Mouse (Mus musculus): ENCODE measurements at regions not wholly inside any gene's neighbourhood (a gene's known extent, or its start where the extent isn't known, plus 50 kb on each side); places are given as distances from the start of the nearest gene placed in this dataset.

DNA sequence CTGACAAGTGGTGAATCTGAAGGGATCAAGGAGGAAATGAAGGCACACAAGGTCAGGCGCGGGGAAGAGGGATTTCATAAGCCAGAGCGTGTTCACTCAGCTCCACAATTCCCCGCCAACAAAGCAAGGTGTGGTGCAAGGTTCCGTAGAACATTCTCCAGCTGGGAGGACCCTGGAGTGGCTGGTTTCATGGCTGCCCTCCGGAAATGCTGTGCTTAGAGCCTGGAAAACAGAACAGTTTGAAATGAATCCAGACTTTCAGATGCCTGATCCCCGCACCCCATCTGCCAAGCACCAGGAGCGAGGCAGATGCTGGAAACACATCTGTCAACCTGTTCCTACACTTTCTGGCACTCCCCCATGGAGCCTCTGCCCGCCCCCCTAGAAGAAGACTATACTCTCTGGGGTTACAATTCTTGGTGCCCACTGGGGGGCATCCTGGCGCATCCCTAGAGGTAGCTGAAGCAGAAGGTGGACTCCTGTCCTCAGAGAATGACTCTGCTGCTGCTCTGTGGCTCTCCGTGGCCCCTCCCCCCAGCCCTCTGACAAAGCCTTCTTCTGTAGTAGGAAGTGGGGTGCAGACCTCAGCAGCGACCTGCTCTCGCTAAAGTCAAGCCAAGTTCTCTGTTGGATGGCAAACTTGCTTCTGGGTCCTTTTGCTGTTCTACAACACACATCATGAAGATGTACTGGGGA, 54.5 kb upstream of the Mafb start:
- no peaks in the 10 kb centered on the region for H3K36me3 ChIP-seq (ENCODE audit: control insufficient read depth, insufficient read depth, low read length)
- H3K27me3 ChIP-seq (ENCODE audit: control insufficient read depth, insufficient read depth, low read length), result no peaks in the 10 kb centered on the region; the same call in 1 of the 2 replicates
- no peaks in the 10 kb centered on the region for H3K4me1 ChIP-seq (ENCODE audit: control insufficient read depth, insufficient read depth, insufficient read length, low read length)
- WGBS, result 17% methylated on average over 13 of the region's 13 CpGs
- no peak overlapping the region for H3K4me3 ChIP-seq (ENCODE audit: low read depth, low read length)
- H3K27ac ChIP-seq (ENCODE audit: insufficient read depth, low read depth, low read length), result no peak overlapping the region
- TF ChIP-seq CTCF (IDR thresholded peaks at IDR 0.05; ENCODE audit: extremely low read depth, insufficient read length, insufficient replicate concordance, low read depth, low read length), result no peak
- TF ChIP-seq POLR2A (IDR thresholded peaks at IDR 0.05; ENCODE audit: low read depth, low read length), result no peak

DNA sequence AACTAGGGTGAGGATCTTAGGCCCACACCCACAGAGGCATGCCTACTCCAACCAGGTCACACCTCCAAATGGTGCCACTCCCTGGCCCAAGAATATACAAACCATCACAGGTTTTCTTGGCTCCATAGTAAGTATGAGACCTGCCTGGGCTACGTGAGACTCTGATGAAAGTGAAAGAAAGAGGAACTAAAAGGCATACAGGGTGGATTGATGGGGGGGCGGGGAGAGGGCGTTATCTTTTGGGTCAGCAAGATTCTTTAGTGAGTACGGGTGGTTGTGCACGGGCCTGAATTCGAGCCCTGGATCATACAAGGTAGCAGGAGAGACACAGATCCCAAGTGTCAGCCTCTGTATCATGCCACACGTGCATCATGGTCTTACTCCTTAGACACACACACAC, 57.6 kb upstream of the Mafb start:
- TF ChIP-seq POLR2A (IDR thresholded peaks at IDR 0.05; ENCODE audit: low read depth, low read length) (no peak), CTCF (IDR thresholded peaks at IDR 0.05; ENCODE audit: extremely low read depth, insufficient read length, insufficient replicate concordance, low read depth, low read length) (no peak)
- WGBS, result 73% methylated on average over 7 of the region's 7 CpGs
- H3K36me3 ChIP-seq (ENCODE audit: control insufficient read depth, insufficient read depth, low read length), result no peaks in the 10 kb centered on the region
- H3K4me3 ChIP-seq (ENCODE audit: low read depth, low read length), result no peak overlapping the region
- no peaks in the 10 kb centered on the region for H3K4me1 ChIP-seq (ENCODE audit: control insufficient read depth, insufficient read depth, insufficient read length, low read length)
- H3K27me3 ChIP-seq (ENCODE audit: control insufficient read depth, insufficient read depth, low read length), result no peaks in the 10 kb centered on the region; the same call in 1 of the 2 replicates
- no peak overlapping the region for H3K27ac ChIP-seq (ENCODE audit: insufficient read depth, low read depth, low read length)

DNA sequence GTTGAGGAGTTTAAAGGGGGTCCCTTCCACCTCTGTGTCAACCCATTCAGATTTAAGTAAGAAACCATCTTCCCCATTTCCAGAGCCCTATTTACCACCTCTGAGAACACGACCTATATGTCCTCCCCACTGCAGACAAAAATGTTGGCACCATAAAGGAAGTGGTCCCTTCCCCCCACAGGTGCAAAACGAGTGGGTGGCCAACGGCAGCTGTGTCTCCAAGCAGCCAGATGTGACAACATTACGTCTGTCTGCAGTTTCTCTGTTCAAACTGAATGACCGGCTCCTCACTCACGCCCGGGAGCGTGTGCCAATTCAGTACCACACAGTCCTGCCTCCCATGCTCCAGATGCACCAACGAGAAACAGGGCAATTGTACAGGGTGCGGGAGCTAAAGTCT, 60.6 kb upstream of the Mafb start:
- Histone ChIP-seq H3K36me3 (ENCODE audit: control insufficient read depth, insufficient read depth, low read length) (no peaks in the 10 kb centered on the region), H3K27me3 (ENCODE audit: control insufficient read depth, insufficient read depth, low read length) (no peaks in the 10 kb centered on the region), H3K4me1 (ENCODE audit: control insufficient read depth, insufficient read depth, insufficient read length, low read length) (no peaks in the 10 kb centered on the region), H3K27ac (ENCODE audit: insufficient read depth, low read depth, low read length) (no peak overlapping the region), H3K4me3 (ENCODE audit: low read depth, low read length) (no peak overlapping the region)
- WGBS, result 63% methylated on average over 10 of the region's 10 CpGs
- TF ChIP-seq POLR2A (IDR thresholded peaks at IDR 0.05; ENCODE audit: low read depth, low read length), result no peak
- TF ChIP-seq CTCF (IDR thresholded peaks at IDR 0.05; ENCODE audit: extremely low read depth, insufficient read length, insufficient replicate concordance, low read depth, low read length), result no peak

DNA sequence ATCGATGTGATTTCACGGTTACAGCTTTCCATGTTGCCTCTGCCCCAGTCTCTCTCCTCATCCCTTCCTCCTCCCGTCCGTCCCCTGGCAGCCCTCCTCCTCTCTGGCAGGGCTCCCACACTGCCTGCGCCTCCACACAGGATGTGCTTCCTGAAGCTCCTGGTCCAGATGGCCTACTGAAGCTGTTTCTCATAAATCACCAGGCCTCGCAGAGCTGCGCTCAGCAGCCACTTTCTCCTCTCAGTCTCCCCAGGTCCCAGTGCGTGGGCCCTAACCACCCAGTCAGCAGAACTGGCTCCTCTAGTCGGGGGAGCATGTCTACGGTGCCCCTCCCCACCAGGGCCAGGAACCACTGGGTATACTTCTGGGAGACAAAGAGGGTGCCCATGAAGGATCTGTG, 66.4 kb upstream of the Mafb start:
- TF ChIP-seq POLR2A (IDR thresholded peaks at IDR 0.05; ENCODE audit: low read depth, low read length), result no peak
- TF ChIP-seq CTCF (IDR thresholded peaks at IDR 0.05; ENCODE audit: extremely low read depth, insufficient read length, insufficient replicate concordance, low read depth, low read length), result no peak

DNA sequence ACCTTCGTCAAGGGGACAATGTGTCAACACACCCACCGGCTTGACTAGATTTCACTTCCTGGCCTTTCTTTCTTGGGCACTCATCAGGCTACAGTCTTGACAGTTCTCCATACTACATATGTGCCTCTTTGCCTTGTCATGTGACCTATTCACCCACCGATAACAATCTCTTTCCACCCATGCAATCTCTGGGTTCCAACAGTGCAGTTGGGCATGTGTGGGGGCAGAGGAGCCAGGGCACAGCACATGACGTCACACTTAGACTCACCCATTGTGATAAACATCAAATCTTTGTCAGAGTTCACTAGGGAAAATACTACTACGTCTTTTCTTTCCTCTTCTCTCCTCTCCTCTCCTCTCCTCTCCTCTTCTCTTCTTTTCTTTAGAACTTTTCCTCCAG, 67.8 kb upstream of the Mafb start:
- Histone ChIP-seq H3K27ac (ENCODE audit: insufficient read depth, low read depth, low read length) (no peak overlapping the region), H3K4me3 (ENCODE audit: low read depth, low read length) (no peak overlapping the region), H3K4me1 (ENCODE audit: control insufficient read depth, insufficient read depth, insufficient read length, low read length) (no peaks in the 10 kb centered on the region), H3K36me3 (ENCODE audit: control insufficient read depth, insufficient read depth, low read length) (no peaks in the 10 kb centered on the region), H3K27me3 (ENCODE audit: control insufficient read depth, insufficient read depth, low read length) (no peaks in the 10 kb centered on the region)
- no peak for TF ChIP-seq CTCF (IDR thresholded peaks at IDR 0.05; ENCODE audit: extremely low read depth, insufficient read length, insufficient replicate concordance, low read depth, low read length)
- TF ChIP-seq POLR2A (IDR thresholded peaks at IDR 0.05; ENCODE audit: low read depth, low read length), result no peak
- WGBS, result 69% methylated on average over 5 of the region's 5 CpGs

More for the DNA sequence above, 66.4 kb upstream of the Mafb start:
- H3K4me1 ChIP-seq (ENCODE audit: control insufficient read depth, insufficient read depth, insufficient read length, low read length), result no peaks in the 10 kb centered on the region
- 55% methylated on average over 10 of the region's 10 CpGs for WGBS
- no peak overlapping the region for H3K4me3 ChIP-seq (ENCODE audit: low read depth, low read length)
- H3K36me3 ChIP-seq (ENCODE audit: control insufficient read depth, insufficient read depth, low read length), result no peaks in the 10 kb centered on the region
- no peaks in the 10 kb centered on the region for H3K27me3 ChIP-seq (ENCODE audit: control insufficient read depth, insufficient read depth, low read length)
- H3K27ac ChIP-seq (ENCODE audit: insufficient read depth, low read depth, low read length), result no peak overlapping the region

DNA sequence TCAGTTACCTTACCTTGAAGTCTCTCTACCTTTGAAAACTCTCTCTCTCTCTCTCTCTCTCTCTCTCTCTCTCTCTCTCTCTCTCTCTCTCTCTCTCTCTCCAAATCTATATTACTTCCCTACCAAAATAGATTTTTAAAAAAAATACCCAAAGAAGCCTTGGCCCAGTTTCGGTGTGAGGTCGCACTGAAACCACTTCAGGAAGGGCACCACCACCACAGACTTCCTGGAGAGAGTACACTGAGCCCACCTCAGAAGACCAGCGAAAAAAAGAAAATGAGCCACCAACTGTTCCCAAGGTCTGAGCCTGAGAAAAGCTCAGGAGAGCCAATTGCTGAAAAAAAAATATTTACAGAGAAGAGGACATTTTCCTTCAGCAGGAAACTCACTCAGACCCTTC, 68.8 kb upstream of the Mafb start:
- 70% methylated on average over 3 of the region's 3 CpGs for WGBS
- Histone ChIP-seq H3K27ac (ENCODE audit: insufficient read depth, low read depth, low read length) (no peak overlapping the region), H3K36me3 (ENCODE audit: control insufficient read depth, insufficient read depth, low read length) (no peaks in the 10 kb centered on the region), H3K4me1 (ENCODE audit: control insufficient read depth, insufficient read depth, insufficient read length, low read length) (no peaks in the 10 kb centered on the region), H3K27me3 (ENCODE audit: control insufficient read depth, insufficient read depth, low read length) (no peaks in the 10 kb centered on the region), H3K4me3 (ENCODE audit: low read depth, low read length) (no peak overlapping the region)
- TF ChIP-seq CTCF (IDR thresholded peaks at IDR 0.05; ENCODE audit: extremely low read depth, insufficient read length, insufficient replicate concordance, low read depth, low read length), result no peak
- no peak for TF ChIP-seq POLR2A (IDR thresholded peaks at IDR 0.05; ENCODE audit: low read depth, low read length)

DNA sequence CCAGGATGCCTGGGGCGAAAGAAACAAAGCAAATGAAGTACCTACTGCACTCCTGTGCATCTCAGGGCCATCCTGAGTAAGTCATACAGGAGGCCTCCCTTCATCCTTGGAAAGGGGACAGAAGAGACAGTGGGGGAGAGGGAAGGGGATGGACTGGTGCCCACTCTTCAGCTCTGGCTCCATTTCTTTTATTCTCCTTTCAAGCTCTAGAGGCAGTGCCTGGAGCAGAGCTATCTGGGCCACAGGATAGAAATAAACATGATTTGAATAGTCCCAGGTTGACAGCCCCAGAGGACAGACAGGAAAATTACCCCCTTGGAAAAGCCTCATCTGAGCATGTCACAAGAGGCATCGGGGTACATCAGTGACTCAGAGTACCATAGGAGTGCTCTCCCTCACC, 72.2 kb upstream of the Mafb start:
- no peaks in the 10 kb centered on the region for H3K27me3 ChIP-seq (ENCODE audit: control insufficient read depth, insufficient read depth, low read length)
- H3K4me3 ChIP-seq (ENCODE audit: low read depth, low read length), result no peak overlapping the region
- no peak for TF ChIP-seq POLR2A (IDR thresholded peaks at IDR 0.05; ENCODE audit: low read depth, low read length)
- TF ChIP-seq CTCF (IDR thresholded peaks at IDR 0.05; ENCODE audit: extremely low read depth, insufficient read length, insufficient replicate concordance, low read depth, low read length), result no peak
- WGBS, result 85% methylated on average over 2 of the region's 2 CpGs
- no peaks in the 10 kb centered on the region for H3K36me3 ChIP-seq (ENCODE audit: control insufficient read depth, insufficient read depth, low read length)
- H3K27ac ChIP-seq (ENCODE audit: insufficient read depth, low read depth, low read length), result no peak overlapping the region
- no peaks in the 10 kb centered on the region for H3K4me1 ChIP-seq (ENCODE audit: control insufficient read depth, insufficient read depth, insufficient read length, low read length)
